Mouse (Mus musculus): ENCODE data around the gene Scpep1.

Gene Scpep1

DNA sequence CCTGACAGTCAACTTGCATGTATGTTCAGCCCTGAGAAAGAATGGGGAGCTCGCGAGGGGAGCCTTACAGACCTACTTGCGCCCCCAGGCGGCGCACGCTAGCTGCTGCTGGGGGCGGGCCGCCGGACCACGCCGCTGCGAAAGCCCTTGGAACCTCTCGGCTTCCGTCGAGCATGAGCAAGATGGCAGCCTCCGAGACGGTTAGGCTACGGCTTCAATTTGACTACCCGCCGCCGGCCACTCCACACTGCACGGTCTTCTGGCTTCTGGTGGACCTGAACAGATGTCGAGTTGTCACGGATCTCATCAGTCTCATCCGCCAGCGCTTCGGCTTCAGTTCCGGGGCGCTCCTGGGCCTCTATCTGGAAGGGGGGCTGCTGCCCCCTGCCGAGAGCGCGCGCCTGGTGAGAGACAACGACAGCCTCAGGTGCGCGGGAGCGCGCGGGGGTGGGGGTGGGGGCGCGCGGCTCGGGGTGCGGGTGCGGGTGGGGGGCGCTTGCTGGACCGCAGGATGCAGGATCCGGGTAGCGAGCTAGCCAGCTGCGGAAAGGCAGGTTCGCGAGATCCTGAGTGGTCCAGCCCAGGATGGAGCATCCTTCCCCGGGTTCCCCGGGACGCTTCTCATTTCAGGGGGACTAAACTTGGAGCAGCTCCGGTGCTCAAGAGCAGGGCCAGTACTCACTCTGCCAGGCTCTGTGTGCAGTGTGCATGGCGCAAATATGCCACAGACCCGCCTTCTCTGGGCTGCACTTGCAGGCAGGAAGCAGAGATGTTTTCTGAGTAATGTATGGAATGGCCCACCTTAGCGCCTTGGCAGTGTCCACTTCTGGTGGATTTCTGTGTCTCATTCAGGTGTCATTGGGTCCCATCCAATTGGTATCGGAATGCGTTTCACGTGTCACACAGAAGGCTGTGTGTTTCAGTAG lies 18.8 kb upstream of the Scpep1 start:
- DNase-seq (ENCODE audit: low spot score), result peak; percentile 94

- DNase-seq (ENCODE audit: low spot score), result no peak
Observed at GRCm38 (mm10) chr11:88970202-88970732, 15.0 kb upstream of the Scpep1 start, which contains the start of gene Coil. Gene Coil (plus strand): TSS chr11:88970252.

DNA sequence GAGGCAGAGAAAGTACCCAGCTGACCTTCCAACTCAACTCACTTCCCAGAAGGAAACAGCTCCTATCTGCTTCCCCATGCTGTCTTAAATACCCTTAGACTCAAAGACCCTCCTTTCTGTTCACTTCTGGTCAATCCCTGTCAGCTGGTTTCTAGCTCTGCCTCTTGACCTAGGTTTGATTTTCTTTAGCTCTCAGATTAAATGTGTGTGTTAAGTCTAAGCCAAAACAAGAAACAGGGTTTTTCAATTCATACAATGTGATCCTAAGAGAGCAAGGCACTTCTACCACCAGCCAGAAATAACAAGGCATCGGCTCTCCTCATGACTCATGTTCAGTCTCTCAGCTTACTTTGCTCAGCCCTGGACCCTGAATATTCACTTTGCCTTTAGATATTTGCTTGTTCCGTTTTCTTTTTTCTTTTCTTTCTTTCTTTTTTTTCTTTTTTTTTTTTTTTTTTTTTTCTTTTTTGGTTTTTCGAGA lies 11.7 kb upstream of the Scpep1 start, which contains the start of gene Elobl:
TSS of gene Elobl (minus strand) at position 51 of the 481 bp plus-strand sequence.
- DNase-seq (ENCODE audit: low spot score), result no peak

- DNase-seq (ENCODE audit: low spot score), result no peak
Observed at GRCm38 (mm10) chr11:88958851-88959250, 3.6 kb upstream of the Scpep1 start.

DNA sequence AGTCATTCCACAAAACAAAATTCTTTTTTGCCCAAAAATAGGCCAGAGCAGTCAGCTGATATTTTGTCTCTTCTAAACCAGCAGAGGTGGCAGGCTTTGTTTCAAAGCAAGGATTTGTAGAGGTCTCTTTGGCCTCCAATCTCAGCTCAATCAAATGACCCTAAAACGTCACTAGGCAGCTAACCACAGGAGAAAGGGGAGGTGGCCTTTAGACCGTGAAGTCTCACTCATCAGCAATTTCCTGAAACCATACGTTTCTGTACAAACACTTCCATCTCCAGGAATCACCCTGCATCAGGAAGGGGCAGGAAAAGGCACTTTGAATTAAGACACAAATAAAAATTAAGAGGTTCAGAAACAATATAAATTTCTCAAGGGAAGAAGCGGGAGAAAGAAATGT lies 462 bp downstream of the Scpep1 start:
- DNase-seq (ENCODE audit: low spot score), result peak; percentile 42

- no peak for DNase-seq (ENCODE audit: low spot score)
Observed at GRCm38 (mm10) chr11:88953582-88953981, 1.7 kb downstream of the Scpep1 start.

- DNase-seq (ENCODE audit: low spot score), result no peak
Observed at GRCm38 (mm10) chr11:88952117-88952516, 3.1 kb downstream of the Scpep1 start.

DNA sequence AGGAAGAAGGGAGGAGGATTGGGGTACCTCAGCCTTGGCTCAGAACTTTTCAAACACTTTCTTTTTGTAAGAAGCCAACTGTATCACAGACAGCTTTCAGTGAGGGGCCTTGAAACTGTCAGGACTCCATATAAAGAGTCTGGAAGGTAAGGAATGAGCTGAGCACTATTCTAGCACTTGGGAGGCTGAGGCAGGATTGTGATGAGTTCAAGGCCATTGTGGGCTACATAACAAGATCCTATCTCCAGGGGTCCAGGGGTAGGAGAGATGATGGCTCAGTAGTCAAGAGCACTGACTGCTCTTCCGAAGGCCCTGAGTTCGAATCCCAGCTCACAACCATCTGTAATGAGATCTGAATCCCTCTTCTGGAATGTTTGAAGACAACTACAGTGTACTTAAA lies 3.7 kb downstream of the Scpep1 start:
- DNase-seq (ENCODE audit: low spot score), result no peak

GRCm38 (mm10) chr11:88950640-88951250 lies 4.5 kb downstream of the Scpep1 start:
- no peak for DNase-seq (ENCODE audit: low spot score)

DNA sequence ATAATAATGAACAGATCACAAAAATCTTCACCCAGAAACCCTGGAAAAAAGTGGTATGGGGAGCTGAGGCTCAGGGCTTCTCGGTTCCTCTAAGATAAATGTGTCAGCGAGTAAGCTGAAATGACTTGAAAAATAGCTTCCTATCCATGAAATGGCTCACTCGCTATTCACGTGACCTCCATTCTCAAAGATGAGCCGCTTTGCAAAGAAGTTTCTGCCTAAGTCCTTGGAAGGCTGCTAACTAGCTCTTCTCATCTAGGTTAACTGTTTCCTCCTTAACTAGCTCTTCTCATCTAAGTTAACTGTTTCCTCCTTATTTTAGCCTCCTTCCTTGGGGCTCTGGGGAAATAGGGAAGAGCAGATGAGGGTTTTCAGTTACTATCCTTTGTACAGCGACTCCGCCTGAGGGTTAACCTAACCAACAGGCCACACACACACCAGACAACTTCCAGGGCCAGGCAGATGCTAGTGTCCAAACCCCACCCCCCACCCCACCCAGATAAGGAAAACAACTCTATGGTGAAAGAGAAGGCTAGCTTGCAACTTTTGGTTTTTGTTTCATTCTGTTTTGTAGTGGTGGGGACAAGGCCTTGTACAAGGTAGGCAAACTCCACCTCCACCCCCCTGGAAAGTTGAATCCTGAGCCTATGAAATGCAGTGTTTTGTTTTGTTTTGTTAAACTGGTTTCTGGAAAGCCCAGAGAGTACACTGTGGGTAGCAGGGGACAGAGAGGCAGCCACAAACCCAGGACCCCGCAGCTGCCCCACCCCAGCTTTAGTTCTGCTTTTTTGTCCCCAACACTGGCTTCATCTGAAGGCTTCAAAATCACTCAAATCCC lies 5.2 kb downstream of the Scpep1 start:
- DNase-seq (ENCODE audit: low spot score), result peak; percentile 12

DNA sequence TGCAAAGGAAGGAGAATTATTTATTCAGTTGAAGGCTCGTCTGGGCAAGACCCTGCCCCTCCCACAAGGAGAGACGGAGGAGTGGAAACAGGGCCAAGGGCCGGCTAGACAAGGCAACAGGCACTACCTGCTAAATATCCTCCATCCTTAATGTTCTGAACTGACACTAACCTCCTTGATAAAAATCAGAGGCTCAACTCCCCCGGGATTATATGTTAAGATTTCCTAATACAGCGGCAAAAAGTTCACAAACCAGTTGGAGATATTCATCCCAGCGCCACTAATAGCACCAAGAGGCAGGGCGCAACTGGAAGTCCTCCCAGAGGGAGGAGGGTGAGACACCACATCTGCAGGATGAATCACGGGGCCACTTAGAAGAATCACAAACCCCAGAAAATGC lies 6.4 kb downstream of the Scpep1 start:
- DNase-seq (ENCODE audit: low spot score), result no peak

- no peak for DNase-seq (ENCODE audit: low spot score)
Observed at GRCm38 (mm10) chr11:88945971-88946585, 9.2 kb downstream of the Scpep1 start.

DNA sequence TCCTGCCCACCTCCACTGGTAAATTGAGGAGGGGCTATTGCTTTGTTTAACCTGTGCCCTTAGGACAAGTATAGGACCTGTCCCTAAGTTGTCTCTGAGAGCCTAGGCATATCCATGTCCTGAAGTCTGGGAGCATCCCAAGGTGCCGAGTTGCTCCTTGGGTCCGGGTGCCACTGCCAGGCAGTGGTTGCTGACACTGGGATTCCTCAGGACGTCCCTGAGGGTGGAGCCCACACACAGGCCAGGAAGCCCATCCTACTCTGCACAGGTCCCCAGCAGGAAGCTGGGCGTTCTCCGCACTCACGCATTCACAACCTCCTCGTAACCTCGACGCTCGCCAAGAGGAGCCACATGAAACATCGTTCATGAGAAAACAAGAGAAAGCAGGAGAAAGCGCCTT lies 13.8 kb downstream of the Scpep1 start:
- no peak for DNase-seq (ENCODE audit: low spot score)

DNA sequence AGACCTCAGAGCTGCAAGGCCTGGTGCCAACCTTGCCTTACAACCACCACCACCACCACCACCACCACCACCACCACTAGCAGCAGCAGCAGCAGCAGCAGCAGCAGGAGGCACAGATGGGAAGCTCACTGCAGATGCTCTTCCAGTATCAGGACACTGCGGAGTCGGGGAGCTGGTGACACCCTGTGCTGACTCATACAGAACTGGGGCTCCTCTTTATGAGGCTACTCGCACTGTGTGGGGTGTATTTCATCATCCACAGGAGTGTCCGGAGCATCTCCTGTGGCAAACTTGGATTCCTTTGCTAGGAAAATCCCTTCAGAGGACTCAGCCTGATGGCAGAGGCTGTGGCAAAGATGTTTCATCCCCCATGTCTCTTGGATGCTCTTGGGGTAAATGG lies 15.6 kb downstream of the Scpep1 start:
- no peak for DNase-seq (ENCODE audit: low spot score)

DNA sequence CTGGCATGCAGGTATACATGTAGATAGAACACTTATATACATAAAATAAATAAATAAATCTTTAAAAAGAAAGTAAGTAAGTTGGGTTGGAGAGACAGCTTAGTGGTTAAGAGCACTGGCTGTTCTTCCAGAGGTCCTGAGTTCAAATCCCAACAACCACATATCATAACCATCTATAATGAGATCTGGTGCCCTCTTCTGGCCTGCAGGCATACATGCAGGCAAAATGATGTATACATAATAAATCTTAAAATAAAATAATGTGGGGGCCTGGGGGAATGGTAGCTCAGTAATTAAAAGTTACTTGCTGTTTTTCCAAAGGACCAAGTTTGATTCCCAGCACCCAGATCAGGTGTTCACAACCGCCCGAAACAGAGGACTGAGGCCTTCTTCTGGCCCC lies 16.5 kb downstream of the Scpep1 start:
- no peak for DNase-seq (ENCODE audit: low spot score)

GRCm38 (mm10) chr11:88937886-88938285 lies 17.4 kb downstream of the Scpep1 start:
- no peak for DNase-seq (ENCODE audit: low spot score)

DNA sequence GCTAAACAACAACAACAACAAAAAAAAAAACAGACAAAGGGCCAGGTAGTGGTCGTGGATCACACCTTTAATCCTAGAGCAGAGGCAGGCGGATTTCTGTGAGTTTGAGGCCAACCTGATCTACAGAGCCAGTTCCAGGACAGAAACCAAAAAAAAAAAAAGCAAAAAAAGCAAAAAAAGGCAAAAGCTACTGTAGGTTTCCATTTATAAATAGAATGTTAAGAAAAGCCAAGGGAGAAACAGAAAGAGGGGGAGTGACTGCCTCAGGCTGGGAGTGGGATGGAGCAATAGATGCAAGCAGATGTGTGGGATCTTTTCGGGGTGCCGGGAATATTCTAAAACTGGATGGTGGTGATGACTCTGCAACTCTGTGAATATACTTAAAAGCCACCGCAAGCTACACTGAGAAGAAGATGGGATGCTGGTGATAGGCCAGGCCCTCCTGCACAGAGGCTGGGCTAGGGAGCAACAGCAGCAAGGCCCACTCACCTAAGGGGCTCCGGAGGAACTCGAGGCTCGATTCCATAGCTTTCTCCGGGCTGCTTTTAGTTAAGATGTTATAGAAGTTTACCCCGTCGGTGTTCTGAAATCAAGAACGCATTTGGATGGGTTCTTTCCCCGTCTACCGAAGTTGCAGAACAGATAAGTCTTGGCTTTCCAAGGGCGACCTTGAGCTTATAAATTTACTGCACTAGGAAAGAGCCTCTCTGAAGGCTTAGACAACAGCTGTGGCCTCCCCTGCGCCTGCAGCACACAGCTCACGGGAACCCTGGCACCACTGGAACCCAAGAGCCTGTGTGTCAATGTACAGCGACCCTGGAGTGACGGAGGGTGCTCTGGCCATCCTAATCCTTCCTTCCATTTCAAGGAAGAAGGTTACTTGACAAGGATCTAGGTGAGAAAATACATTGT lies 20.9 kb downstream of the Scpep1 start:
- DNase-seq (ENCODE audit: low spot score), result no peak

GRCm38 (mm10) chr11:88933030-88933429 lies 22.2 kb downstream of the Scpep1 start:
- no peak for DNase-seq (ENCODE audit: low spot score)

GRCm38 (mm10) chr11:88931692-88932530 lies 23.4 kb downstream of the Scpep1 start:
- DNase-seq (ENCODE audit: low spot score), result no peak

DNA sequence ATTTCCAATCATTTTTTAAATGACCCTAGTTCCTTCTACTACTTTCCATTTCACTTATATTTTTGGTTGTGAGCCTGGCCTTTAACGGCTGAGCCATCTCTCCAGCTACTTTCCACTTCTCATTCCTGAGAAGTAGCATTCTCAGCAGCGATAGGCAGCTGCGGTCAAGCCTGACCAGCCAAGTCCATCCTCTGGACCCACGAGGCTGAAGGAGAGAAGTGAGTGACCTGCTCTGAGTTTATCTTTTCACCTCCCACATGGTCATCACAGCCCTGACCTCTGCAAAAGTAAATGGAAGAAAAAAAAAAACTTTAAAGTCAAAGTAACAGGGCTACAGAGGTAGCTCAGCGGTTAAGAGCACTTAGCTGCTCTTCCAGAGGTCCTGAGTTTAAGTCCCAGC lies 28.7 kb downstream of the Scpep1 start:
- DNase-seq (ENCODE audit: low spot score), result no peak

Measured in lung, postnatal 25 days (tissue).